Mouse (Mus musculus) urinary bladder, postnatal 25 days (tissue): ENCODE results near the gene Acap1.
A peak's percentile ranks its signal among the peaks of the same experiment; 100 is the strongest.
"Not testable (repeated sequence)": the region's sequence is repeated elsewhere in the genome, so short reads cannot be mapped to it uniquely, and the experiment has no call there.

Experiments
- DNase-seq: peaks from one replicate; pipeline ENCODE4 v3.0.0; 2022; ENCODE audit warnings: low spot score

Acap1 gene

GRCm38 (mm10) chr11:69876186-69876585 is 19.2 kb downstream of the Acap1 start:
- no peak for DNase-seq

- no peak for DNase-seq
Observed at GRCm38 (mm10) chr11:69872451-69872850, 22.9 kb downstream of the Acap1 start.

- DNase-seq = no peak
Observed at GRCm38 (mm10) chr11:69871822-69872221, 23.5 kb downstream of the Acap1 start.

- no peak for DNase-seq
Observed at GRCm38 (mm10) chr11:69870289-69871069, 24.9 kb downstream of the Acap1 start.

GRCm38 (mm10) chr11:69867335-69867734 is 28.0 kb downstream of the Acap1 start:
- no peak for DNase-seq

GRCm38 (mm10) chr11:69865561-69865960 is 29.8 kb downstream of the Acap1 start:
- DNase-seq = no peak

GRCm38 (mm10) chr11:69864138-69864860 is 31.0 kb downstream of the Acap1 start:
- no peak for DNase-seq

GRCm38 (mm10) chr11:69863729-69864128 is 31.6 kb downstream of the Acap1 start:
- not testable (repeated sequence) for DNase-seq

GRCm38 (mm10) chr11:69858113-69858998 is 37.0 kb downstream of the Acap1 start, which contains the start of gene Tnk1:
Gene Tnk1, minus strand, starts transcription at chr11:69858730.
- no peak for DNase-seq

GRCm38 (mm10) chr11:69855347-69855746 is 40.0 kb downstream of the Acap1 start:
- no peak for DNase-seq

GRCm38 (mm10) chr11:69854680-69855079 is 40.7 kb downstream of the Acap1 start:
- no peak for DNase-seq

- DNase-seq = no peak
Observed at GRCm38 (mm10) chr11:69853994-69854393, 41.3 kb downstream of the Acap1 start.

GRCm38 (mm10) chr11:69850754-69851153 is 44.6 kb downstream of the Acap1 start:
- no peak for DNase-seq

- no peak for DNase-seq
Observed at GRCm38 (mm10) chr11:69849884-69850283, 45.5 kb downstream of the Acap1 start.

GRCm38 (mm10) chr11:69849128-69849527 is 46.2 kb downstream of the Acap1 start:
- no peak for DNase-seq

GRCm38 (mm10) chr11:69848021-69848420 is 47.3 kb downstream of the Acap1 start:
- DNase-seq = no peak

- DNase-seq = peak; percentile 61
Observed at GRCm38 (mm10) chr11:69846738-69847688, 48.3 kb downstream of the Acap1 start.

- DNase-seq = peak; percentile 92
Observed at GRCm38 (mm10) chr11:69846198-69846680, 49.1 kb downstream of the Acap1 start, which contains the start of gene Plscr3. Gene Plscr3, plus strand, starts transcription at chr11:69846376.

- no peak for DNase-seq
Observed at GRCm38 (mm10) chr11:69838714-69839104, 56.6 kb downstream of the Acap1 start.

GRCm38 (mm10) chr11:69837952-69838713 is 57.2 kb downstream of the Acap1 start, which contains the start of gene Tmem256:
Gene Tmem256, plus strand, starts transcription at chr11:69838514.
- peak; percentile 84 for DNase-seq
